Mouse (Mus musculus): ENCODE measurements around the gene Slc25a22. TPM values are rescaled to one million over a fixed set of nuclear protein-coding genes. Genes with fewer than 3 reads are reported as not detected.

Slc25a22 gene
- polyA plus RNA-seq, 1 experiment from 2014 or later, result 33.9 TPM

DNA sequence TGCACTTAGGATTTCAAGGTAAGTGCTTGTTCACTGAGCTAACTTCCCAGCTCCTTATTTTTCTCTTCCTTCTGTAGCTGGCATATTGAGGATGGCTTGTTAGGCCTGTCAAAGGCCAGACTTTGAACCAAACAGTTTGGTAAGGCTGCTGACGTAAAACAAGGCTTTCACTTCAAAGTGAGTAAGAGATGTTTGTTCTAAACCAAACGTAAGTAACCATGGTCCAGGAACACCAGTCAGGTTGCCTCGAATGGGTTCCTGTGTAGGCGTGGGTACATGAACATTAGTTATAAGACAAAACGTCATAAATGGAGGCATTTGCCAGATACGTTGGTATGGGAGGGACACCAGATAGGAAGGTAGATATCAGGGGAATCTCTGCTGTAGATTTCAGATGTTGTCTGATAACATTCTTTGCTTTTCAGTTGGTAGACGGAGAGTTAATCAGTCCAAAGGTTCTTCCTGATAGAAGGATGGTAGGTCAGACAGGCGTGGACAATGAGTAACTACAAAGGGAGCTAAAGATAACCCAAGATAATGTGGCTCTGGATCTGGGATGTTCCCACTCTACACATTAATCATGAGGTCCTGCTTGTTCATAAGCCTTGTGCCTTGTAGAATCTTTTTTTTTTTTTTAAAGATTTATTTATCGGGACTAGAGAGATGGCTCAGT, 17.5 kb downstream of the Slc25a22 start:
- H3K4me1 ChIP-seq (replicated peaks; ENCODE audit: control insufficient read depth, insufficient read depth, low read length), result no peaks in the 10 kb centered on the region
- H3K36me3 ChIP-seq (ENCODE audit: control insufficient read depth, insufficient read depth, low read length), result no peaks in the 10 kb centered on the region
- WGBS, result 85% methylated on average over 9 of the region's 9 CpGs
- no peak overlapping the region for H3K4me3 ChIP-seq (ENCODE audit: low read depth, low read length)
- H3K4me2 ChIP-seq (replicated peaks; ENCODE audit: low read depth, low read length), result no peak overlapping the region
- no peak overlapping the region for H3K27ac ChIP-seq (ENCODE audit: low read depth, low read length)
- no peak overlapping the region for H3K9ac ChIP-seq (ENCODE audit: low read depth, low read length)
- ATAC-seq (ENCODE audit: low FRiP score) (no peak), DNase-seq (ENCODE audit: low spot score) (no peak)
- no peaks in the 10 kb centered on the region for H3K27me3 ChIP-seq (ENCODE audit: control insufficient read depth, insufficient read depth, low read length)
- H3K9me3 ChIP-seq (ENCODE audit: control insufficient read depth, low read length), result no peaks in the 10 kb centered on the region

GRCm38 (mm10) chr7:141418970-141419369, 18.7 kb downstream of the Slc25a22 start:
- Histone ChIP-seq H3K4me1 (replicated peaks; ENCODE audit: control insufficient read depth, insufficient read depth, low read length) (no peaks in the 10 kb centered on the region), H3K4me2 (replicated peaks; ENCODE audit: low read depth, low read length) (no peak overlapping the region), H3K27me3 (ENCODE audit: control insufficient read depth, insufficient read depth, low read length) (no peaks in the 10 kb centered on the region), H3K9me3 (ENCODE audit: control insufficient read depth, low read length) (no peaks in the 10 kb centered on the region), H3K9ac (ENCODE audit: low read depth, low read length) (no peak overlapping the region), H3K4me3 (ENCODE audit: low read depth, low read length) (no peak overlapping the region), H3K27ac (ENCODE audit: low read depth, low read length) (no peak overlapping the region), H3K36me3 (ENCODE audit: control insufficient read depth, insufficient read depth, low read length) (no peaks in the 10 kb centered on the region)
- no peak for DNase-seq (ENCODE audit: low spot score)
- 82% methylated on average over 7 of the region's 7 CpGs for WGBS
- no peak for ATAC-seq (ENCODE audit: low FRiP score)

- 70% methylated on average over 8 of the region's 8 CpGs for WGBS
- Histone ChIP-seq H3K36me3 (ENCODE audit: control insufficient read depth, insufficient read depth, low read length) (no peaks in the 10 kb centered on the region), H3K4me3 (ENCODE audit: low read depth, low read length) (no peak overlapping the region), H3K27me3 (ENCODE audit: control insufficient read depth, insufficient read depth, low read length) (no peaks in the 10 kb centered on the region), H3K9ac (ENCODE audit: low read depth, low read length) (no peak overlapping the region), H3K4me1 (replicated peaks; ENCODE audit: control insufficient read depth, insufficient read depth, low read length) (no peaks in the 10 kb centered on the region), H3K4me2 (replicated peaks; ENCODE audit: low read depth, low read length) (no peak overlapping the region), H3K9me3 (ENCODE audit: control insufficient read depth, low read length) (no peaks in the 10 kb centered on the region), H3K27ac (ENCODE audit: low read depth, low read length) (no peak overlapping the region)
- DNase-seq (ENCODE audit: low spot score), result no peak
- ATAC-seq (ENCODE audit: low FRiP score), result no peak
Measured at GRCm38 (mm10) chr7:141417731-141418681, 19.7 kb downstream of the Slc25a22 start.

- Histone ChIP-seq H3K27me3 (ENCODE audit: control insufficient read depth, insufficient read depth, low read length) (no peaks in the 10 kb centered on the region), H3K4me3 (ENCODE audit: low read depth, low read length) (no peak overlapping the region), H3K36me3 (ENCODE audit: control insufficient read depth, insufficient read depth, low read length) (no peaks in the 10 kb centered on the region), H3K9ac (ENCODE audit: low read depth, low read length) (no peak overlapping the region), H3K4me1 (replicated peaks; ENCODE audit: control insufficient read depth, insufficient read depth, low read length) (no peaks in the 10 kb centered on the region), H3K4me2 (replicated peaks; ENCODE audit: low read depth, low read length) (no peak overlapping the region), H3K9me3 (ENCODE audit: control insufficient read depth, low read length) (no peaks in the 10 kb centered on the region), H3K27ac (ENCODE audit: low read depth, low read length) (no peak overlapping the region)
- ATAC-seq (ENCODE audit: low FRiP score) (no peak), DNase-seq (ENCODE audit: low spot score) (no peak)
- WGBS, result 70% methylated on average over 6 of the region's 6 CpGs
Measured at GRCm38 (mm10) chr7:141416144-141416841, 21.4 kb downstream of the Slc25a22 start.

GRCm38 (mm10) chr7:141413809-141414584, 23.7 kb downstream of the Slc25a22 start, which contains the start of gene Gatd1:
Gene Gatd1 (minus strand): TSS chr7:141414136.
- H3K27me3 ChIP-seq (ENCODE audit: control insufficient read depth, insufficient read depth, low read length), result no peaks in the 10 kb centered on the region
- peak within 1 kb of the TSS; percentile 79 for H3K4me2 ChIP-seq (replicated peaks; ENCODE audit: low read depth, low read length)

GRCm38 (mm10) chr7:141413331-141413730, 24.4 kb downstream of the Slc25a22 start:
- ATAC-seq (ENCODE audit: low FRiP score), result peak; percentile 10
- no peaks in the 10 kb centered on the region for H3K9me3 ChIP-seq (ENCODE audit: control insufficient read depth, low read length)
- peak overlapping the region; percentile 76 for H3K4me3 ChIP-seq (ENCODE audit: low read depth, low read length)
- H3K4me1 ChIP-seq (replicated peaks; ENCODE audit: control insufficient read depth, insufficient read depth, low read length), result no peaks in the 10 kb centered on the region
- H3K4me2 ChIP-seq (replicated peaks; ENCODE audit: low read depth, low read length), result peak overlapping the region; percentile 79
- 0 out of 2 replicates have a peak, but pooled peaks cover 2% of the 10 kb centered on the region for H3K36me3 ChIP-seq (ENCODE audit: control insufficient read depth, insufficient read depth, low read length)
- peak overlapping the region; percentile 83 for H3K9ac ChIP-seq (ENCODE audit: low read depth, low read length)
- WGBS, result 4% methylated on average over 16 of the region's 16 CpGs
- H3K27me3 ChIP-seq (ENCODE audit: control insufficient read depth, insufficient read depth, low read length), result no peaks in the 10 kb centered on the region
- DNase-seq (ENCODE audit: low spot score), result peak; percentile 38
- H3K27ac ChIP-seq (ENCODE audit: low read depth, low read length), result peak overlapping the region; percentile 78

More at GRCm38 (mm10) chr7:141413809-141414584, 23.7 kb downstream of the Slc25a22 start, which contains the start of gene Gatd1:
- WGBS, result under 1% methylated on average over 51 of the region's 56 CpGs
- H3K9me3 ChIP-seq (ENCODE audit: control insufficient read depth, low read length), result no peaks in the 10 kb centered on the region
- no peaks in the 10 kb centered on the region for H3K4me1 ChIP-seq (replicated peaks; ENCODE audit: control insufficient read depth, insufficient read depth, low read length)
- H3K27ac ChIP-seq (ENCODE audit: low read depth, low read length), result peak within 1 kb of the TSS; percentile 78
- peak within 1 kb of the TSS; percentile 76 for H3K4me3 ChIP-seq (ENCODE audit: low read depth, low read length)
- DNase-seq (ENCODE audit: low spot score) (peak; percentile 100), ATAC-seq (ENCODE audit: low FRiP score) (peak; percentile 90)
- peak within 1 kb of the TSS; percentile 83 for H3K9ac ChIP-seq (ENCODE audit: low read depth, low read length)
- no peaks in the 10 kb centered on the region for H3K36me3 ChIP-seq (ENCODE audit: control insufficient read depth, insufficient read depth, low read length)

DNA sequence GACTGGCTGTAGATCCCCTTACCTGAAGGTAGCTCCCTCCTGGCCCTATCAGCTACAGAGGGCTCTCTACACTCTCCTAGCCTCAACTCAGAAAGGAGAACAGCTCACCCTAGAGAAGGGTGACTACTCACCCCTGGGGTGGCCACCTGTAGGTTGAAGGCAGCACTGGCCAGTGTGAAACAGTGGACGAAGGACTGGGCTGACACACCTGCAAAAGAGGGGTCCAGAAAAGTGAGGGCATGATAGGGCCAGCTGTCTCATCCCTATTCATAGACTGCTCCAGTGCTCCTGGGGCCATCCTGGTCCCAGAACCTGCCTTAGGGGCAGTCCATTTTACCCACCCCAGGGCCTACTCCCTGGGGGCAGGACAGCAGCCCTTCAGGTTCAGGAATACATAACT, 26.0 kb downstream of the Slc25a22 start:
- DNase-seq (ENCODE audit: low spot score) (no peak), ATAC-seq (ENCODE audit: low FRiP score) (no peak)
- Histone ChIP-seq H3K27me3 (ENCODE audit: control insufficient read depth, insufficient read depth, low read length) (no peaks in the 10 kb centered on the region), H3K27ac (ENCODE audit: low read depth, low read length) (no peak overlapping the region), H3K9ac (ENCODE audit: low read depth, low read length) (no peak overlapping the region), H3K4me3 (ENCODE audit: low read depth, low read length) (no peak overlapping the region), H3K9me3 (ENCODE audit: control insufficient read depth, low read length) (no peaks in the 10 kb centered on the region), H3K4me2 (replicated peaks; ENCODE audit: low read depth, low read length) (no peak overlapping the region), H3K4me1 (replicated peaks; ENCODE audit: control insufficient read depth, insufficient read depth, low read length) (no peaks in the 10 kb centered on the region), H3K36me3 (ENCODE audit: control insufficient read depth, insufficient read depth, low read length) (0 out of 2 replicates have a peak, but pooled peaks cover 2% of the 10 kb centered on the region)
- WGBS, result 88% methylated on average over 1 of the region's 1 CpGs

- no peak for ATAC-seq (ENCODE audit: low FRiP score)
- Histone ChIP-seq H3K27ac (ENCODE audit: low read depth, low read length) (no peak overlapping the region), H3K4me1 (replicated peaks; ENCODE audit: control insufficient read depth, insufficient read depth, low read length) (no peaks in the 10 kb centered on the region), H3K9ac (ENCODE audit: low read depth, low read length) (no peak overlapping the region), H3K4me2 (replicated peaks; ENCODE audit: low read depth, low read length) (no peak overlapping the region), H3K4me3 (ENCODE audit: low read depth, low read length) (no peak overlapping the region), H3K36me3 (ENCODE audit: control insufficient read depth, insufficient read depth, low read length) (0 out of 2 replicates have a peak, but pooled peaks cover 2% of the 10 kb centered on the region), H3K9me3 (ENCODE audit: control insufficient read depth, low read length) (no peaks in the 10 kb centered on the region), H3K27me3 (ENCODE audit: control insufficient read depth, insufficient read depth, low read length) (no peaks in the 10 kb centered on the region)
- WGBS, result 90% methylated on average over 8 of the region's 8 CpGs
- no peak for DNase-seq (ENCODE audit: low spot score)
Measured at GRCm38 (mm10) chr7:141410631-141411030, 27.1 kb downstream of the Slc25a22 start.
